Mouse (Mus musculus): Measurements from ENCODE around the gene Pld3. TPM values are rescaled to one million over a fixed set of nuclear protein-coding genes. Genes with fewer than 3 reads are reported as not detected.
"Not testable (repeated sequence)": the region's sequence is repeated elsewhere in the genome, so short reads cannot be mapped to it uniquely, and the experiment has no call there.

The Pld3 gene
- total RNA-seq, 2 experiments from 2014 or later = 27.2 to 37.9 TPM

- no peak for DNase-seq
These were observed 29.2 kb downstream of the Pld3 start for GRCm38 (mm10) chr7:27523805-27524204.

- DNase-seq = no peak
These were observed 30.1 kb downstream of the Pld3 start, which contains the start of gene Hipk4 for GRCm38 (mm10) chr7:27522967-27523366. TSS of gene Hipk4 (plus strand) at chr7:27523267.

GRCm38 (mm10) chr7:27520599-27520998 is 32.4 kb downstream of the Pld3 start:
- DNase-seq = no peak

GRCm38 (mm10) chr7:27520104-27520503 is 32.9 kb downstream of the Pld3 start:
- no peak for DNase-seq

- no peak for DNase-seq
These were observed 34.7 kb downstream of the Pld3 start for GRCm38 (mm10) chr7:27518314-27518713.

- DNase-seq = no peak
These were observed 38.1 kb downstream of the Pld3 start for GRCm38 (mm10) chr7:27514961-27515360.

GRCm38 (mm10) chr7:27510809-27511208 is 42.2 kb downstream of the Pld3 start:
- DNase-seq = no peak

GRCm38 (mm10) chr7:27508648-27509005 is 44.4 kb downstream of the Pld3 start:
- DNase-seq = peak; percentile 52

GRCm38 (mm10) chr7:27507711-27508647 is 45.0 kb downstream of the Pld3 start:
- peak; percentile 97 for DNase-seq

- DNase-seq = no peak
These were observed 46.1 kb downstream of the Pld3 start for GRCm38 (mm10) chr7:27506765-27507370.

- no peak for DNase-seq
These were observed 51.4 kb downstream of the Pld3 start for GRCm38 (mm10) chr7:27501620-27502019.

GRCm38 (mm10) chr7:27499036-27499435 is 54.0 kb downstream of the Pld3 start, which contains the start of gene Prx:
TSS of gene Prx (plus strand) at chr7:27499324.
- DNase-seq = no peak

- not testable (repeated sequence) for DNase-seq
These were observed 58.2 kb downstream of the Pld3 start for GRCm38 (mm10) chr7:27494659-27495367.

GRCm38 (mm10) chr7:27493450-27493849 is 59.6 kb downstream of the Pld3 start:
- no peak for DNase-seq

- DNase-seq = no peak
These were observed 60.0 kb downstream of the Pld3 start for GRCm38 (mm10) chr7:27493022-27493421.

GRCm38 (mm10) chr7:27491856-27492255 is 61.2 kb downstream of the Pld3 start:
- no peak for DNase-seq

GRCm38 (mm10) chr7:27490543-27491329 is 62.3 kb downstream of the Pld3 start:
- peak; percentile 97 for DNase-seq

GRCm38 (mm10) chr7:27490227-27490542 is 62.8 kb downstream of the Pld3 start:
- DNase-seq = no peak

GRCm38 (mm10) chr7:27489270-27489869 is 63.6 kb downstream of the Pld3 start:
- no peak for DNase-seq

- peak; percentile 66 for DNase-seq
These were observed 65.2 kb downstream of the Pld3 start for GRCm38 (mm10) chr7:27487740-27488268.
